ENCODE assay signal across 16 mouse cellular contexts in genomic region chr6:40783637-40784036, GRCm38 (mm10).
DNase-seq lines count a peak whose midpoint lies in the region; ATAC-seq lines count a peak whose summit lies in the region.
"Had no signal": no experiment of that assay in that cellular context is flagged by ENCODE, and none has a peak within 500 bp of the region (broad histone marks: within the 10 kb centered on the region; RNA-seq: fewer than 3 reads in every experiment).

No protein-coding gene starts in this region.

- no peak for ATAC-seq in hindbrain, embryonic 14.5 days (ENCODE audit: low FRiP score)
- ATAC-seq: forebrain, embryonic 16.5 days; midbrain, embryonic 15.5 days had no signal

- no peaks in the 10 kb centered on the region for H3K9me3 ChIP-seq in hindbrain, embryonic 14.5 days (ENCODE audit: control insufficient read depth, low read length)
- H3K9me3 ChIP-seq: embryonic facial prominence, embryonic 12.5 days; limb, embryonic 15.5 days; midbrain, embryonic 15.5 days had no signal

- no peaks in the 10 kb centered on the region for H3K36me3 ChIP-seq in hindbrain, embryonic 14.5 days (replicated peaks; ENCODE audit: control insufficient read depth, insufficient read depth)
- H3K36me3 ChIP-seq: embryonic facial prominence, embryonic 12.5 days; limb, embryonic 15.5 days; midbrain, embryonic 15.5 days had no signal

- 89% methylated on average over 1 of the region's 1 CpGs for WGBS in hindbrain, embryonic 14.5 days

- H3K27ac ChIP-seq in hindbrain, embryonic 14.5 days: no peak overlapping the region
- H3K27ac ChIP-seq: embryonic facial prominence, embryonic 12.5 days; limb, embryonic 15.5 days; midbrain, embryonic 15.5 days had no signal

- no peak overlapping the region for H3K4me3 ChIP-seq in hindbrain, embryonic 14.5 days (replicated peaks; ENCODE audit: low read length)
- H3K4me3 ChIP-seq: embryonic facial prominence, embryonic 12.5 days; limb, embryonic 15.5 days; midbrain, embryonic 15.5 days; myocyte had no signal

- no peaks in the 10 kb centered on the region for H3K27me3 ChIP-seq in hindbrain, embryonic 14.5 days (ENCODE audit: control insufficient read depth, insufficient read depth, low read length)
- H3K27me3 ChIP-seq: embryonic facial prominence, embryonic 12.5 days; limb, embryonic 15.5 days; midbrain, embryonic 15.5 days had no signal

- H3K4me1 ChIP-seq in hindbrain, embryonic 14.5 days (replicated peaks; ENCODE audit: control insufficient read depth, insufficient read depth, low read length): no peaks in the 10 kb centered on the region
- H3K4me1 ChIP-seq: embryonic facial prominence, embryonic 12.5 days; limb, embryonic 15.5 days; midbrain, embryonic 15.5 days had no signal

- no peak overlapping the region for H3K9ac ChIP-seq in hindbrain, embryonic 14.5 days
- H3K9ac ChIP-seq: embryonic facial prominence, embryonic 12.5 days; limb, embryonic 15.5 days; midbrain, embryonic 15.5 days had no signal

- peak; percentile 4 for DNase-seq in adipocyte (ENCODE audit: low spot score)
- DNase-seq in adrenal gland, adult 18-20 months (ENCODE audit: low spot score in 2 of 2): peak; percentile 25 to 43
- DNase-seq in adrenal gland, postnatal 4 days (ENCODE audit: low spot score in 2 of 2): peak; percentile 6 to 27
- peak; percentile 3 for DNase-seq in ovary, postnatal 14 days (ENCODE audit: low spot score)
- DNase-seq in gastrocnemius, adult 18-20 months (ENCODE audit: low spot score): no peak
- no peak for DNase-seq in hindbrain, embryonic 14.5 days (ENCODE audit: low spot score)
- no peak for DNase-seq in cerebellum, adult 9-10 months
- DNase-seq: cerebellum, adult 8-10 months; lung, postnatal 10 days; retina, postnatal 1 day; thymus, adult 2 months had no signal

- H3K4me2 ChIP-seq in hindbrain, embryonic 14.5 days (replicated peaks): no peak overlapping the region
- H3K4me2 ChIP-seq: embryonic facial prominence, embryonic 12.5 days; limb, embryonic 15.5 days; midbrain, embryonic 15.5 days had no signal

Comparison
In these comparisons a context has a peak if more than half of its experiments do, and no peak if none do; other contexts are left out.
1. DNase-seq: peak in adipocyte (single experiment), adrenal gland, adult 18-20 months (2 of 2), adrenal gland, postnatal 4 days (2 of 2) and ovary, postnatal 14 days (single experiment); none in gastrocnemius, adult 18-20 months (single experiment), hindbrain, embryonic 14.5 days (single experiment) and cerebellum, adult 9-10 months (single experiment).